Mouse (Mus musculus): ENCODE results near the gene Cnpy2.

The Cnpy2 gene

DNA sequence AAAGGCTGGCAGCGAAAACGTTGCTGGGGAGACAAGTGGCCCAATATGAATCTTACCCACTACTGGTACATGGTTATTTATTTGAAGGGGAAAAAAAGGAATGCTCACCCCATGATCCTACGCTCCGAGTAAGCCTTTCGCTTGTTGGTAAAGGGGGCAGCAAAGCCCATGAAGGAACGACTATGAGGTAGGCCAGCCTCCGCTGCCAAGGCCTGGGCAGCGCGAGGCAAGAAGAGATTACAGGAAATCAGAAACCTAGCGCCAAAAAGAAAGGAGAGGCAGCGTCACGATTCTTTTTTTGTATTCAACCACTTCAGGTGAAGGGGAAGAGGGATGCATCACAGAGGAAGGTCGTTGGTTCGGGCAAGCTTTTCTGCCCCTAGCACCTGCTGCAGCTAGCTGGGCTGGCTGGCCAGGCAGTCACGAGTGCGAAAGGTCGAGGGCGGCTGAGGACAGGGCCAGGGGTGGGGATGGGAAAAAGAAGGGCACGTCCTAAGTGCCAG lies 45.7 kb downstream of the Cnpy2 start:
- no peak for DNase-seq (ENCODE audit: extremely low read depth, low read depth, low spot score)

DNA sequence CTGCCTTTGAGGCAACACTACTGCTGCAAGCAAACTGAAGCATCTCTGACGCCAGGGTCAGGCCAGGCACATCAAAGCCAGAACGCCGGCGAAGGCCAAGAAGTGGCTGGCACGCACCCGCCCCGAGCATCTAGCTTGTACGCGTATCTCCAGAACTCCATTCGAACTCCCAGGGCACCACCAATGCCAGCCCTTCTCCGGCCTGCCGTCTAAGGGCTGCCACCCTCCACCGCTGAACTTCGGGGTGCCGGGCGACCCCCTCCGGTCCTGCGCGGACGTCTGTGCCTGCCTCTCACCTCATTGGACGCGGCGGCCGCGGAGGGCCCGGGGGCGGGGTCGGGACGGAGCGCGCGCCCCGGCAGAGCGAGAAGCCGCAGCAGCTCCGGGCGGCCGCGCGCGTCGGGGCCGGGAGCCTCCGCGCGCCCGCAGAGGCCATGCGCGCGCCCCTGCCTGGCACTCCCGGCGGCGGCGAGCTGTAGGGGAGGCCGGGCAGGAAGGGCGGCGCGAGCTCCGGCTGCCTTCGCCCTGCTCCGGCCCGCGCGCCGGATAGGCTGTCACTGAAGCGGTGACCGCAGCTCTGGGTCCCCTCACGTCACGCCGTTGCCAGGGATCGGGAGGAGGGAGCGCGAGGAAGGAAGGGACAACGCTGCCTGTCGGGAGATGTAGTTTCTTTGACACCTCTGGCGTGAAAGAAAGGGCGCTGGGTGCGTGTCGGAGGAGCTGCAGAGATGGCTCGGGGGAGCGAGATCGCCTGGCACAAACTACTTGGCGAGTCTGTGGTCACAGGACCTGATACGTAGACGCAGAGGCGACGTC lies 46.4 kb downstream of the Cnpy2 start, which contains the start of gene Coq10a:
Coq10a (minus strand) TSS at position 596 of the 816 bp plus-strand sequence.
- peak; percentile 65 for DNase-seq (ENCODE audit: extremely low read depth, low read depth, low spot score)

DNA sequence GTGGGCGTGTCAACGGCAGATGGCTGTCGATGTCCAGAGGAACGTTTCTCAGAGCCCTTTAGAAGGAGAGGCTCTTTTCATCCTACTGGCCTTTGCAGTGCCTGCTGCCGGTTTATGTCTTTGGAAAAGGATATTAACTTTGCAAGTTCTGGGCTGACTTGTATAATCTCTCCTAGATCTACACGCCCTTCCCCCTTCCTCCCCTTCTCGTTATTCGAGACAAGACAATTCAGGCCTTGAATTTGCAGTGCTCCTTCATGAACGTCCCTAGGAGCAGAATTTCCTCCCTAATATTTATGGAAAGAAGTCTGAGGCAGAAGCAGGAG lies 46.9 kb downstream of the Cnpy2 start:
- DNase-seq (ENCODE audit: extremely low read depth, low read depth, low spot score), result no peak

DNA sequence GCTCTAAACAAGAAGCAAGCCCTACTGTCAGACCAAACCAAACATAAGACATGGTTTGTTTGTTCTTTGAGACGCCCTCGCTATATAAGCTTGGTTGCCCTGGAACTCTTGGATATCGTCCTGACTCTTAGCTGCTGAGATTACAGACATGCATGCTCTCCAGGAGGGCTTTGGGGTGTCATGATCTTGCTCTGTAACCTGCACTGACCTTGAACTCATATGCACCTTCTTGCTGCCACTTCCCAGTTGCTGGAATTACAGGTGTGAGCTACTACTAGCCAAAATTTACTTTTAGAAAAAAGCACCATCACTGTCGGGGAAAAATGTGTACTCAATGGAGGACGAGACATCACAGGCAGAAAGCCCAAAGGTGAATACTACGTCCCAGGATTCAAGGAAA lies 47.3 kb downstream of the Cnpy2 start:
- DNase-seq (ENCODE audit: extremely low read depth, low read depth, low spot score), result no peak

DNA sequence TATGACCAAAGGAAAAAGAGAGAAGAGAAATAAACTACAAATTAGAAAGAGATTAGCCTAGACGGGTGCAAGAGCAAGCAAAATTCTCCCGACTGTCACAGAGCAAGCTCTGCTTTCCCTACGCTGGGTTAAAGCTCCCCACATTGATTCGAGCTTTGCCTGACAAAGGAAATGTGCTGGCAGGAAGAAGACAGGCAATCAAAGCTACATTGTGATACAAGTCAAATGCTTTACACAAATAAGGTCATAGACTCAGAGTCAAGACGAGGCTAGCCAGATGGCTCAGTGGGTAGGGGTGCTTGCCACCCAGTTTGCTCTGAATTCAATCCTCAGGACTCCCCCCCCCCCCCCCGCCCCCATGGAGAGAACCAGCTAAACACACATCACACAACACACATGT lies 47.8 kb downstream of the Cnpy2 start:
- DNase-seq (ENCODE audit: extremely low read depth, low read depth, low spot score), result no peak

DNA sequence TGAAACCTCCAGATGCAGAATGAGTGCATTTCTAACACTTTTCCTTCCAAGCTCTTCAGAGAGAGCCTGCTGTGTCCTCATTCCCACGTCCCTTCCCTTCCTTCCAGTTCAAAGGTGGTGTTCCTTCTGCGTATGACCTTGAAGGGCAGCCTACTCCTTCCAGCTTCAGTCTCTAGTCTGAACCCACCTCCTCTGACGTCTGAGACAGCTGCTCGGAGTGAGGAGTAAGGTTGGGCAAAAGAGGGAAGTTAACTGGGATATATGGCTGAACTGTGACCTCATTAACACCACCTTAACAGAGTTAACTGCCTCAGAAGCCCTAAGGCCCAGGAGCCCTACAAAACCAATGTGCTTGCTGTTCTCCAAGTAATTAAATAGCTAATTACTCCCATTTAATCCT lies 48.3 kb downstream of the Cnpy2 start:
- no peak for DNase-seq (ENCODE audit: extremely low read depth, low read depth, low spot score)

DNA sequence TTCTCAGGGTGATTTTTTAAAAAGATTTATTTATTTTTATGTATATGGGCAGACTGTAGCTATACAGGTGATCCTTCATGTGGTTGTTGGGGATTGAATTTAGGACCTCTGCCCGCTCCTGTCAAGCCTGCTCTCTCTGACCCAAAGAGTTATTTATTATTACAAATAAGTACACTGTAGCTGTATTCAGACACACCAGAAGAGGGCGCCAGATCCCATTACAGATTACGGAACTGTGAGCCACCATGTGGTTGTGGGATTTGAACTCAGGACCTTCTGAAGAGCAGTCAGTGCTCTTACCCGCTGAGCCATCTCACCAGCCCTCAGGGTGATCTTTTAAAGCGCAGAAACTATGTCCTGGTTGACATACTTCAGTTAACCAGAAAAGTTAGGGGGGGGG lies 49.9 kb downstream of the Cnpy2 start:
- no peak for DNase-seq (ENCODE audit: extremely low read depth, low read depth, low spot score)

DNA sequence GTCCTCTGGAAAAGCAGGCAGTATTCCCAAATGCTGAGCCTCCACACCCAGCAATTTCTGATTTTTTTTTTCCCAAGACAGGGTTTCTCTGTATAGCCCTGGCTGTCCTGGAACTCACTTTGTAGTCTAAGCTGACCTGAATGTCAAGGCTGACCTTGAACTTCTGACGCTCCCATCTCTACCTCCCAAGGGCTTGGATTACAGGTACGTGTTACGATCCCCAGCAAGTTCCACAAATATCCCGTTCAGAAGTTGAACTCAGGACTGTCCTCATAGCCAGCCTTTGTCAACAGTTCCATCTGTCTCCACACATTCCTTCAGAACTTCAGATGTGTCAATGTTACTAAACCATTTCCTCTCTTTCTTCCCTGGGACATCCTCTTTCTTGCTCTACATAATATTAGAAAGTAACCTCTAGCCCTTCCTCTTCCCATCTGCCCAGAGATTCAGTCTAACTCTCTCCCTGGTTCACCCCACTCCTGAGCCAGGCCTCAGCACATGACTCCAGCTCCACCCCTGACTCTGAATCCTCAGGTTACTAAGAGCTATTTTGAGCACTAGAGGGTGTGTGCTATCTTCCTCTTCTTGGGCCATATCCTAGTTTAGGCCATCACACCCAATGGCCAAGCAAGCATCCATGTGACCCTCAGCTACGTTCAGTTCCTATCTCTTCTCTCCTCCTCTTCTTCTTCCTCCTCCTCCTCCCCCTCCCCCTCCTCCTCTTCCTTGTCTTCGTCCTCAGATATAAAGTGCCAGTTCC lies 50.9 kb downstream of the Cnpy2 start:
- DNase-seq (ENCODE audit: extremely low read depth, low read depth, low spot score), result no peak

DNA sequence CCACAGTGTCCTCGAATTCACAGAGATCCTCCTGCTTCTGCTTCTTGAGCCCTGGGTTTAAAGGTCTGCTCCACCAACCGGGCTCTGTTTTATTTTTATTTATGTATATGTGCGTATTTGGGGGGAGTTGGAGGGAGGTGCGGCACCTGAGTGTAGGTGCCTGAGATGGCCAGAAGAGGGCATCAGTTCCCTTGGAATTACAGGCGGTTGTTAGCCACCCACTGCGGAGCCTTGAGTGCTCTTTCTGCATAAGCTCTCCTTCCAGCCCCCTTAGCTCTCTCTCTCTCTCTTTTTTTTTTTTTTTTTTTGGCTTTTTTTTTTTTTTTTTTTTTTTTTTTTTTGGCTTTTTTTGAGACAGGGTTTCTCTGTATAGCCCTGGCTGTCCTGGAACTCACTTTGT lies 52.1 kb downstream of the Cnpy2 start:
- no peak for DNase-seq (ENCODE audit: extremely low read depth, low read depth, low spot score)

DNA sequence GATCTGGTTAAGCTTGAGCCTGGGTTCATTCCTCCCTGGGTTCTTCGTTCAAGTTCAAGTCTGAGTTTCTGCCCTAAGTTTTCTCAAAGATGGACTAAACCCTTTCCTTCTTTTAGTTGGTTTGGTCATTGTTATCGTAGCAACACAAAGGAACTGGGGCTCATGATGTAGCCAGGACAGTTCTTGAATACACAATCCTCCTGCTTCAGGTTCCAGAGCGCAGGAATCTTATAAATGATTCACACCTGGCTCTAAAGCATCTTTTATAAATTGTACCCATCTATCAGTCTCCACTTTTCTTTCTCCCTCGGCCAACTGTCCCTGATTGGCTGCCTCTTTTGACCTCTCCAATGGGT lies 53.8 kb downstream of the Cnpy2 start:
- DNase-seq (ENCODE audit: extremely low read depth, low read depth, low spot score), result no peak

DNA sequence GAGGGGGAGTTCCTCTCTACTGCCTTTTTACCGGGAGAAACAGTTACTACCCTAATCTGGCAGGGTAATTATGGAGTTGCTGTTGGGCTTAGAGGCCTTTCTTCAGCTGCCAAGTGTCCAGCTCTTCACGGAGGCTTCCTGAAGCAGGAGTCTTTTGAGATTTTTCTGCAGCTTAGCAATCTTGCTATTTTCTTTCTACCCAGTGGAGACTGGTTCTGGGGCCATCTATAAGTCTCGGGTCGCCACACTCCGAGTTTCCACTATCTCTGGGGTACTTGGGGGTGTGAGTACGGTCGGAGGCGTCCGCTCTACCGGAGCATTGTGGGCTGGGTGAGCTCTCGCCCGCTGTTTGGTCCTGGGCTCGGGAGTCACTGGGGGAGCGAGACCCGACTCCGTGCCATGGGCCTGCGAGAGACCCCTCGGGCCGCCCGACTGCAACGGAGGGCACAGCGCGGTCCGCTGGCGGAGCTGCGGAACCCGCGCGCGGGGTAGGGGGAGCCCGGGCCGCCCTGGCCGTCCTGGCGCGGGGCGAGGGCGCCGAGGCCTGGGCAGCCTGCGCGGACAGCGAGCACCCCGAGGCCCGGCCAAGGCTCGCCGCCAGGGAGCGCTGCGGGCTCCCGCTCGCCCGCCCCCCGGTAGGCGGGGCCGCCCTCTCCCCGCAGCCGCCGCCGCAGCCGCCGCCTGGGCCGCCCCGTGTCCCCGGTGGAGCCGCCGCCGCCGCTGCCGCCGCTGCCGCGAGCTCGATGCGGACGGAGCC lies 54.4 kb downstream of the Cnpy2 start, which contains the start of gene Ankrd52:
Ankrd52 (plus strand) TSS at position 661 of the 757 bp plus-strand sequence.
- DNase-seq (ENCODE audit: extremely low read depth, low read depth, low spot score), result no peak
